Mouse (Mus musculus): ENCODE data around the gene Fam19a5.

Fam19a5 gene

GRCm38 (mm10) chr15:87543599-87544338 lies at the start of gene Fam19a5:
Gene Fam19a5, plus strand, starts transcription at chr15:87544299.
- peak; percentile 91 for DNase-seq

- DNase-seq, result no peak
Measured at GRCm38 (mm10) chr15:87501737-87502136, 42.4 kb upstream of the Fam19a5 start.

DNA sequence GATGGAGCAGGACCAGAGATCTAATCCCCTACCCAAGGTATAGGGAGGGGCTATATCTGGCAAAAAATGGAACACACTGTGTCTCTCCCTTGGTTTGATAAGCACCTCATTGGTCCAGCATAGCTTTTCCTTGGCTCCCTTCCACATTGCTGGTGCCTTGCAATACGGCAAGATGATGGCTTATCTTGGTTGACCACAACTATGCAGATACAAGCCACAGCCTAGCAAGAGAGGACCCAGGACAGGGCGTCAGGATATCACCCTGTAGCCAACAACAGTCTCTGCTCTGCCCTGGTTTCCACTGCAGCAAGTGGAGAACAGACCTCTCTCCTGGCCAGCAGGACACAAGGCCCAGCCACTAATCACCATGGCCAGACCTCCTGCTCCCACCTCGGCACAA lies 36.8 kb upstream of the Fam19a5 start:
- no peak for DNase-seq

DNA sequence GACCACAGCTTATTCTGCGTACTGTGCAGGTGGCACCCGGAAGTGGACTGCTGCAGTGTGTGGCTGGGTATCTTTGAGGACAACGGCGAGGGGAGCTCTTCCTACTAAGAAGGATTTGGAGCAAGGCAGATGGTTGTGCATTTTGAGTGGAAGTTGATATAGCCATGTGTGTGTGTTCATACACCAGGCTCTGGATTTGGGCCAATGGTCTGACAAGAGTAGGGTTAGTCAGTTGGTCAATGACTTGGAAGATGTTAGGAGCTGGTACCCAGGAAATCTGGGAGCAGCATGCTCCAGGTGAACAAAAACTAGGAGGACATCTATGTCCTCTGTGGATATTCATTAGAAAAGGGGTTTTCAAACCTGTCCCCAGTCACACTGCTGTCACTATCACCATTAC lies 33.2 kb upstream of the Fam19a5 start:
- no peak for DNase-seq

DNA sequence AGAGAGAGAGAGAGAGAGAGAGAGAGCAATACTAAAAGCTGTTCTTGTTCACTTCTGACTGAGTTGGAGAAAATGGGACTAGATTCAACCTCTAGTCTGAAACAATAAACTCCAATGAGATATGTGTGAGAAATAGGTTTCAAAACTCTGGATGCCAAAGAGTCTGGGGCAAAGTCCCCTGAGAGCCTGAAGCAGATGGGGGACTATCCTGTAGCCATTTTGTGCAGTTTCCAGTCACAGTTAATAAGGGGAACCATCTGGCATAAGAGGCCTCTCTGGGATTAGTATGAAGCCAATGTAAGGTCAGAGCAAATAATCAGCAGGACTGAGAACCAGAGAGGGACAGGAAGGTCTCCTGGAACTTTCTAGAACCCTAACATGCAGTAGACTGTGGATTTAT lies 25.9 kb upstream of the Fam19a5 start:
- DNase-seq, result peak; percentile 23

DNA sequence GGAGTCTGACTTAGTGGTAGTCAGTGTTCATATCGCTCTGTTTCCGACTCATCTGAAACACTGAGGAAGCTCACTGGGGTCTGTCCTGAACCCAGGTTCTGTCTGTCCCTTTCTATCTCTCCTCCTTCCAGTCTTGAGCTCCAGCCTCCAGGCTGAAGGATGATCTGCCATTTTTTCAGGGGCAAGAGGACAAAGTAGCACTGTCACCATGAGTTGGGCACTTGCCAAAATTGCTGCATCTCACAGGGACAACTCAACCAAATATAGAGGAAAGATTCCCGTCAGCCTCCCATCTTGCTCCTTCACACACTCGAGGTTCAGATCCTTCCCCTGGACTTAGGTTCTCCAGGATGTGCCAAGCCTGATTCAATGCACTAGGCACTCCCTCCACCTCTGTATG lies 14.8 kb upstream of the Fam19a5 start:
- DNase-seq, result no peak

DNA sequence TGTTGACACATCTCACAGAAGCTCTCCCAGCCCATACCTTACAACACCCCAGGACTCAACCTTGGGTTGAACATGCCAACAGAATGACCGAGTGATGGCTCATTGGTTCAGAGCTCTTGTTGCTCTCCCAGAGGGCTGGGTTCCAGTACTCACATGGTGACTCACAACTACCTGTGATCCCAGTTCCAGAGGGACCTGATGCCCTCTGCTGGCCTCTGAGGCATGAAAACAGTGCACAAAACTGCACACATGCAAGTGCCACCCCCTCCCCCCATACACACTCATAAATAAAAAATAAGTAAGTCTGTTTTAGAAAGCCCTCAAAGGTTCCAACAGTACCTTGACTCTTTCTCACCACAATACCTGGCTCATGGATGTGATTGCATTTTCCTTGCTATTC lies 2.4 kb upstream of the Fam19a5 start:
- peak; percentile 28 for DNase-seq

GRCm38 (mm10) chr15:87544401-87545129 lies 466 bp downstream of the Fam19a5 start:
- peak; percentile 69 for DNase-seq

DNA sequence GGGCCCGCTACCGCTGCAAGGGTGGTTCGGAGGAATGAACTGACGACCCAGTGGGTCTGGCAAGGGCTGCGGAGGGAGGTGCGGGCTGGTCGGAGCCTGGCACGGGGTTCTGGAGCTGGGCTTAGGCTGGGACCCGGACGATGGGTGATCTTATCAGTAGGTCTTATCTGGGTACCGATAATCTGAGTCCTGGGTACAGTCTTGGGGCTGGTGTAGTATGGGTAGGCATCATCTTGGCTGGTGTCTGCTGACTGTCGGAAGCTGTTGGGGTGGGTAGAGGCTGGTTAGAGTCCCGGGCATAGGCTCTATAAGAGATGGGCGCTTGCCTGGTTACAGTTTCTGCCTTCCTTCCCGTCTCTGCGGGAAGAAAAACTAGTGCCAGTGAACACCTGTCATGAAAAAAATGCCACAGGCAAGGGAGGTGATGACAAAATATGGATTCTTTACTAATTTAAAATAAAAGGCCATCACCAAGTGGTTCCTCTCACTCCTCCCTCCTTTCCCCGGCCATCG lies 1.1 kb downstream of the Fam19a5 start:
- DNase-seq, result no peak

GRCm38 (mm10) chr15:87545731-87546360 lies 1.7 kb downstream of the Fam19a5 start:
- peak; percentile 25 for DNase-seq

DNA sequence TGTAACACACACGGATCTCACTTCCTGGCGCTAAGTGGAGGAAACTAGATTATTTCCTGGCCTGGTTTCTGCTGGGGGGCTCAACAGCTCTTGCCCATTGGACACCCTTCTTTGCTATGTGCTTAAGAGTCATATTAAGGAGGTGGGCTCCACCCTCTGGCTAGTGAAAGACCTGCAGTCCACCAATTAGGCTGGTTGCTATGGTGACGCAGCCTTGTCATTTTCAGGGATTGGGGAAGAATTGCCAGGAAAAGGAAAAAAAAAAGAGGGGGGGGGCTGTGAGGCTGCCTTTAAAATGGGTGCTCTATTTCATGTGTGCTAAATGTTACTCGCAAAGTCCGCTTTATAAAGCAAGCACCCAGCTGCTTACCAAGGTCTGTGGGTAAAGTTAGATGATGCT lies 2.9 kb downstream of the Fam19a5 start:
- peak; percentile 85 for DNase-seq

DNA sequence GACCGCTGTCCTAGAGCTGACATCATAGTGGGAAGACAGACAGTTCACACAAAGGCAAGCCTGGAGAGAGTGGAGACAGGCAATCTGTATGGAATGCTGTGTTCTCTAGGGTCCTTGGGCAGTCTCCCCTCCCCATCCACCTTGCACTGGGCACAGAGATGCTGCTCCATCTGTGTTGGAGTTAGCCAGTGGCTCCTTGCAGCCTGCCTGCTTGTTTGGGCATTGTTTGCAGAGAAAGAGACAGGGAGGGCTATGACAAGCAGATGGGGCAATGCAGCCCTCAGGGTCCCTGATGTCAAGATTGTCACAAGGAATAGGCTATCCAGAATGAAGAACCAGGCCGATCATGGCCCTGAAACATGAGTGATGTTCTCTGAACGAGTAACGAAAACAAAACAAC lies 5.6 kb downstream of the Fam19a5 start:
- DNase-seq, result peak; percentile 66

GRCm38 (mm10) chr15:87550756-87551155 lies 6.7 kb downstream of the Fam19a5 start:
- peak; percentile 34 for DNase-seq

DNA sequence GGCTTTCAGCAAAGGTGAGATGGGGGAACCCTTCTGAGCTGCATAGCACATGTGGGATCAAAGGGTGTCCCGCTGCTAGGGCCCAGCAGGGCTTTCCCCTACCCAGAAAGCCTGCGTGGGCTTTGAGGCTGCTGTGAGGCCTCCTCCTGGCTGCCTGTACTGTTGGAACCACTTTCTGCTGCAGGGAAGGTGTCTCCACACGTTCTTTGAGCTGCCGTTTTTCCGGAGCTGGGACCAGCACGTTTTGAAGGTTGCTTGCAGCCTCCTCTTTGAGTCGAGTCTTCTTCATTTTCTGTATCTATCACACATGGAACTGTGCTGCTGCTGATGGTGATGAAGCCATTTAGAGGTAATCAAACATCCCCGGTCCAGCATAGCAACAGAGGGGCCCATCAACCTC lies 7.5 kb downstream of the Fam19a5 start:
- no peak for DNase-seq

GRCm38 (mm10) chr15:87555811-87556210 lies 11.7 kb downstream of the Fam19a5 start:
- peak; percentile 32 for DNase-seq

DNA sequence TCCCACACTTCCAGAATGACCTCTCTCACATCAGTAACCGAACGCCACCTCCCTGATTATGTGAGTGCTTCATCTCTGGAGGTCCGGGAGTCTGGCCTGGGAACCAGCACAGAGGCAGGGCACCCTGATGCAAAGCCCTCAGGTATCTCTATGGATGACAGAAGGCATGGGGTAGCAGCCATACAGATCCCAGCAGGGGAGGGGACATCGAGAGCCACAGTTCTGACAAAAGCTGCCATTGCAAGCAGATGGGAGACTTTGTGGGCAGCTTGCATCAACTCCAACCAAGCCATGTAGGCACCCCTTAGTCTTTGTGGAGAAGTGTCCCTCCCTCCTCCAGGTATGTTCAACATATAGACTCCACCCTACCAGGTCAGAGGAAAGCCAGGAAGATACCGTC lies 20.2 kb downstream of the Fam19a5 start:
- DNase-seq, result no peak

GRCm38 (mm10) chr15:87566040-87566929 lies 22.2 kb downstream of the Fam19a5 start:
- DNase-seq, result peak; percentile 98

DNA sequence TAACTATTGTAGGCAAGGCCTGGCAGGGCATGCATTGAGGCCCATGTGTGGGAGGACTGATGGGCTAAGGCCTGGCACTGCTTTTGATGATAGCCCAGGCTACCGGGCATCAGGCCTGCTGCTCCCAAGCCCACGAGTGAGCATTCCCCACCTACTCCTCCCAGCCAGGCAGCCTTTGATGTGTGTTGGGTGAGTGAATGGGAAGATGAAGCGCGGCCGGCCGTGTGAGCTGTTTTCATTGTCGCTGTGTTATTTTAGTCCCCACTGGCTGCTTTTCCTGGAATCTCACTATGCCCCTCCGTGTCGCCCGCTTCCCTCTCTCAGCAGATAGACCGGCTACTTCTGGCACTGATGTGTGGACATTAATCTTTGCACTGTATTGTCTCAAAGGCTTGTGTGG lies 26.1 kb downstream of the Fam19a5 start:
- DNase-seq, result no peak

DNA sequence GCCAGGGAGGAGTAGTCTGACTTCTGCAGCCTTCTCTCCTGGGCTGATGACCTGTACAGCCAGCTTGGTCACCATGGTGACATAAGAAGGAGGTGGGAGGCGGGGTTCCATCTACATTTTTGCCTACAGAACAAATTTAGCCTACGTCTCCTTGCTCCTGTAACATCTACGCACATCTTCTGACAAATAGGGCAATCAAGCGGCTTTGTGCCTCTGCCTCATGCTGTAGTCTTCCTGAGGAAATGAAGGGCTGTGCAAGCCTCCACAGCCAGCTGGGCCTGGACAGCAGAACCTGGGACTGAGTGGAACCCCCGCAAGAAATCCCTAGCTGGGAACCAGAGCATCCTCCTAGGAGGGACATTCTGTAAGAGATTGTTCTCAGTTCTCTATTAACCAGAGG lies 35.8 kb downstream of the Fam19a5 start:
- DNase-seq, result no peak

DNA sequence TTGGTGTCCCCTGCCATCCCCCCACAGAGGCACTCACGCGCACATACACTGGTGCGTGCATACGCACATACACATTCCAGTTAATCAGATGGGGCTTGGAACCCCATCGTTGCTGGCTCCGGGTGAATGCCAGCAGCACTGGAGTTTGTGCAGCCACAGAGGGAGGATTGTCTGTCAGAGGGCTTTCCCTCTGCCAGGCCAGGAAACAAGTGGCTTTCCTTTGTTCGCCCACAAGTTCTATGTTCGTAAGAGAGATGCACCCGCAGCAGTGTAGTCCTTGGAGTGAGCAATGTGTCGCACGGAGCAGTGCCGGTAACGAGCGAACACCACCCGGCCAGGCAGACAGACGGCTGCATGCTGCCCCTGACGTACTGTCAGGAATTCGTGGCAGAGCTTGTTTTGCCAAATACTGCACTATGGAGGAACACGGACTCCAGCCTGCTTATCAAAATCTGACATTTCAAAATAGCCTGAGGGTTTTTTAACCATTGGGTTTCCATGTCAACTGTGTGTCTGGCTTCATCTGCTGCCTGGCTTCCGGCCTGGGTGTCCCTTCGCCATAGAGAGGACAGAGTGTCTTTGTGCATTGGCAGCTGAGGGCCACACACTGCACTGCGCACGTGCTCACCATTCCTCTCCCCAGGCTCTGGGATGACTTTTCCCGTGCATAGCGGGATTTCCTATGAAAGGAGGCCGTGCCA lies 40.0 kb downstream of the Fam19a5 start:
- peak; percentile 68 for DNase-seq

- no peak for DNase-seq
Measured at GRCm38 (mm10) chr15:87590975-87591374, 46.9 kb downstream of the Fam19a5 start.

- no peak for DNase-seq
Measured at GRCm38 (mm10) chr15:87596731-87597130, 52.6 kb downstream of the Fam19a5 start.
